Mouse (Mus musculus): ENCODE data around the gene Adh6b.

DNA sequence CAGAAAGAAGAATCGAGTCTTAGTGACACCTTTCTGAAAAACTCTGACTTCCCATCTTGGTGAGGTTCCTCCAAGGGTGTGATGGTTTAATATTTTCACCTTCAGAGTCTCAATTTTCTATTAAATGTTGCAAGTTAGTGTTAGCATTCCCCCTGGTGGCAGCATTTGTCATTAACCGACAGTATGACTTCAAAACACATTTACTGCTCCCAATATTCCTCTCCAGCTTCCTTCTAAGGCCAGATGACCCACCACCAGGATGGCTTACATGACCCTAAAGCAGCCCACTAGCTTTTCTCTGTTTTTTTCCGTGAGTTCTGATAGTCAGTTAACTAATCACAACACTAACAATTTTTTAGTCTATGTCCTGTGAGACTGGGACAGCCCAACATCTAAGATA lies 63.8 kb downstream of the Adh6b start:
- TF ChIP-seq POLR2A (IDR thresholded peaks at IDR 0.05; ENCODE audit: borderline replicate concordance, extremely low read depth, low read depth, low read length) (no peak), CTCF (IDR thresholded peaks at IDR 0.05; ENCODE audit: insufficient read depth, low read length) (no peak)

Data from lung, adult 2 months (tissue).